Mouse (Mus musculus) spleen, postnatal 14 days (tissue): ENCODE data around the gene 4930507D05Rik.
"Not testable (repeated sequence)": the region's sequence is repeated elsewhere in the genome, so short reads cannot be mapped to it uniquely, and the experiment has no call there.

Experiments
- DNase-seq, 2 experiments: peaks; one replicate each; pipeline ENCODE4 v3.0.0; 2021 to 2022; ENCODE audit warnings: low spot score in 2 of 2

The 4930507D05Rik gene

GRCm38 (mm10) chr10:62449364-62450279 is at the start of gene 4930507D05Rik, which contains the start of gene Supv3l1:
Gene 4930507D05Rik (plus strand): TSS chr10:62449489.
Gene Supv3l1 (minus strand): TSS chr10:62449738.
- peak; percentile 82 to 90 for DNase-seq

DNA sequence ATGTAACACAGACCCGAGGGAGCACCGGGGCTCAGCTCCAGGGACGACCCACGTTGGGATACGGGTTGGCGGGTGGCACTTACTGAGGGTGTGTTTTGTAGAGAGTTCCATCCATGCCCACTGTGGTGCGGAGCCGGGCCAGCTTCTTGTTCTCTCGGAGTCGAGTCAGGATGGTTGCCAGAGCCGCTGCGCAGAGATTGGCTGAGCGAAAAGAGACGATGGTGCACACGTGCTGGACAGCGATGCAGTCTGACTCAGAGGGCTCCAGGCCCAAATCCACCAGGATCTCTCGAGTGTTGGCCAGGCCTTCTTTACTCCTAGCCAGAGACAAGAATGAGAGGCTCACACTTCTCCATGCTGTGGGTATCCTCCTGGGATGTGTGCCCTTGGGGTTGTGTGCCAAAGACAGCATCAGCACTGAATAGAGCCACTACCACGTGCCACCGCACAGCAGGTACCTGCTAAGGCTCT is 47.6 kb upstream of the 4930507D05Rik start:
- DNase-seq: no peak

- no peak for DNase-seq
Observed at GRCm38 (mm10) chr10:62404901-62405300, 44.4 kb upstream of the 4930507D05Rik start.

- DNase-seq: peak in 1 of 2 experiments; percentile 37
Observed at GRCm38 (mm10) chr10:62410943-62411342, 38.3 kb upstream of the 4930507D05Rik start.

GRCm38 (mm10) chr10:62411431-62412410 is 37.6 kb upstream of the 4930507D05Rik start:
- DNase-seq: no peak

- no peak for DNase-seq
Observed at GRCm38 (mm10) chr10:62412906-62413605, 36.2 kb upstream of the 4930507D05Rik start.

DNA sequence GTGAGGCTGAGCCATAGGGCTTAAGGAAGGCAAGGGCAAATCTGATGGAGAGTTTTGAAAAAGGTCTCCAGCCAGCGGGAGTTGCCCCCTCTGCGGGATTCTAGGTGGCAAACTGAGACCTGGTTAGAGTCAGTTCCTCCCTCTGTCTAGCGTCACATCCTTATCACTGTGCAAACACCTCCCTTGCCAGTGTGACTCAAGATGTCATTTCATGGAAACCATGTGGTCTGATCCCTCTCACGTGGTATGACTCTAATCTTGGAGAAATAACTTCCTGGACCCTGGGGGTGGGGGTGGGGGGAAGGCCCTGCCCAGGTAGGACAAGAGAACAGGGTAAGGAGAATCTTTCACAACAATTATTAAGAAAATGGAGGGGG is 35.7 kb upstream of the 4930507D05Rik start:
- DNase-seq: no peak

DNA sequence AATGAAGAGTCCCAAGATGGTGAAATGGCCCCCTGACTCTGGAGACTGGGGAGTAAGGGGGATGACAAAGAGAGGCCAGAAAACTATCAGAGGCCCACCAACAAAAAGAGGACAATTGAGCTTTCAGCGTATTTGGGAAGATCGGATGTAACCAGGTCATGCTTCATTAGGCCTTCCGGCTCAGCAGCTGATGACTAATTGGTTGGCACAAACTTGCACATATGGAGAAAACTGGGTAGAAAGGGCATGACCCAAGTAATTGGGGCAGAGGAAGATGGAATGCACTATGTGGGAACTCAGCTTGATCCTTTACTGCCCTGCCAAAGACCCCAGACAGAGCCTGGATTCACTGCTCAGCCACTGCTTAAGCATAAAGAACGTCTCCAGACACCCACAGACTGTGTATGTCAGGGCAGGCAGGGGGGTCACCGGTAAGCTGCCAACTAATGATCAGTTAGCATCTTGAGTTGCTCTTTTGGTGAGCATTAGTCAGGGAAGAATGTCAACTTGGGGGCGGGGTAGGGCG is 30.4 kb upstream of the 4930507D05Rik start:
- no peak for DNase-seq

DNA sequence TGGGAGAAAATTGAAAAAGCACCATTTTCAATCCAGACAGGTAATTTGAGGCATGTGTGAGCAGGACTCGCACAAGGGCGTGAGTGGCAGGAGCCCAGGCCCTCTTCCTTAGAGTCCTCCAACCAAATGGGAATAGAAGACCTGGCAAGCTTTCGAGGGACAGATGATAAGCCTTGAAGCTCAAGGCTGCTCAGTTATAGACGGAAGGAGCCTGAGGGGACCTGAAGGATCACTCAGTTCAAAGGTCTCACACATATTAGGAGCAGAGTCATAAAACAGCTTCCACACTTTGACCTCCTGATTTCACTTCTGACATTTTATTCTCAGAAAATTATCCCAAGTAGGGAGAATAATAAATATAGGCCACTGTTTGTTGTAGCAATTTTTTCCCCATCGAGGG is 29.9 kb upstream of the 4930507D05Rik start:
- DNase-seq: no peak

- DNase-seq: no peak
Observed at GRCm38 (mm10) chr10:62420399-62420798, 28.9 kb upstream of the 4930507D05Rik start.

DNA sequence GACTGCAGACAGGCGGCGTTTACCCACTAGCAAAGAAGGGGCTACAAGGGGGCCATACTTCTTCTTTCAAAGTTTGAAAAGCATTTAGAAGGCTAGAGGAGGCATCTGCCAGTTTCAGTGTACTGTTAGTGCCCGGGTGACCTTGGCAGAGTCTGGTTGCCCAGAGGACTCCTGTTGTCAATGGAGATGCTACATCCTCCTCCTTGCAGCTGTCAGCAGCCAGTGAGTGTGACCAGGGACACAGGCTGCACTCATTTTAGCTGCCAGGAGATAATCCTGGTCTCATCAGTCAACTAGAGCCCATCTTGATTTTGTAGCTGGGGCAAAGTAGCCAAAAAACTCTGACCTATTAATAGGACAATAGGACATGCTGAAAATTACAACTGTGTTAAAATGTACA is 28.2 kb upstream of the 4930507D05Rik start:
- DNase-seq: no peak

- no peak for DNase-seq
Observed at GRCm38 (mm10) chr10:62422255-62422654, 27.0 kb upstream of the 4930507D05Rik start, which contains the start of gene Hkdc1. Gene Hkdc1 (minus strand): TSS chr10:62422491.

DNA sequence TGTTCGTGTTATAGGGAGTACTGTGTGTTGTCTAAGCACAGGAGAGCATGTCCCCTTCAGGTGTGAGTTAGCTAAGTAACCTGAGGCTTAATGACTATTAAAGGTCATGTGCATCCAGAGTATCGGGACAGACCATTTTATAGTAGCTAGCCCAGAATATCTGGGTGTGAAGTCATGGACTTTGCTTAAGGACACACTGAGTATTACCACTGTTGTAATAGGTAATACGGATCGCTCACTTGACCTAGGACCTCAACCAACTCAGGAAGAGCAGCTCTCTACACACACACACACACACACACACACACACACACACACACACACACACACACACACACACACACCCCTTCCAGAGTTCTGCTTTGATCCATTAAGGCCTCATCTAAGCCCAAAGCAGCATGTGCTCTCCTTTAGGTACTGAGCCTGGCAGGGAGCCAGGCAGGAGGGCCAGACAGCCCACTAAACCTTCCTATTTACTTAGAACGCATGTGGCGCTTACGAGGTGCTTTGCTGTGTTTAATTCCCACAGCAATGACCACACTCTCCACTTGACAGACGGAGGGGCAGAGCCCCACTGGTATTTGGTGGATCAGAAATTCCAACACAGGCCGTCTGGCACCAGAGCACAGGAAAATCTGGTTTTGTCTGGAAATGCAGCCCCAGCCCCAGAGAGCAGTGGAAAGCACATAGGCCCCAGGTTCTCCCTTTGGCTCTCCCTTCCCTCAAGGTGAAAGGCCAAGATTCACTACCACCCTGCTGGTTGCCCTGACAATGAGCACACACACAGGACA is 24.0 kb upstream of the 4930507D05Rik start:
- DNase-seq: no peak

GRCm38 (mm10) chr10:62430427-62430826 is 18.9 kb upstream of the 4930507D05Rik start:
- no peak for DNase-seq

DNA sequence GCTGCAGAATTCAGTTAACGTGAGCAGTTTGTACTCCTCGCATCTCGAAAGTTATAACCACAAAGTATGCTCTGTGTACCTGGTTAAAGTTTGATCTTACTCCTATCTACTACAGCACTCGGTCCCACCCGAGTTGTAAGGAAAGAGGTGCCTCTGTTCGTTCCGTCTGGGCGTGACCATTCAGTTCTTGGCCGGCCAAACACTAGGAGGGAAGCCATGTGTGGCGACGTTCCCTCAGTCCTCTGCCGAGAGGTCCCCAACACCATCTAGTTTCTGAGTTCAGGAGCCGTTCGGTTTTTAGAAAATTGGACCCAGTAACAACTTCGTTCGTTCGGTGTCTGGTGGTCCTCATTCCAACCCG is 971 bp downstream of the 4930507D05Rik start:
- DNase-seq: no peak

DNA sequence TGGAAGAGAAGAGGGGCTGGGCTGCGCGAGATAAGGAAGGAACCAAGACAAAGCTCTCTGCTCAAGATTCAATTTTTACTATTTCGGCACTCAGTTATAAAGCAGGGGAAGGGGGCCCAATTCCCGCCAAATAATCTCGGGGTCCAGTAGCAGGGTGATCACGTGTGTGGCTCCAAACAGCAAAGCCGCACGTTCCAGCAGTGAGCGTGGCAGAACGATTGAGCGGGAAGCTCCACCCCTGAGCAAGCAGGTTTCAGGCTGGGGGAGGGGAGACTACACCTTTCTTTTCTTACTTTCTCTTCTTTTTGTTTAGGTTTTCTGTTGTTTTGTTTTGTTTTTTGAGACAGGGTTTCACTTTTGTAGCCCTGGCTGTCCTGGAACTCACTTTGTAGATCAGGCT is 2.7 kb downstream of the 4930507D05Rik start:
- DNase-seq: not testable (repeated sequence)

DNA sequence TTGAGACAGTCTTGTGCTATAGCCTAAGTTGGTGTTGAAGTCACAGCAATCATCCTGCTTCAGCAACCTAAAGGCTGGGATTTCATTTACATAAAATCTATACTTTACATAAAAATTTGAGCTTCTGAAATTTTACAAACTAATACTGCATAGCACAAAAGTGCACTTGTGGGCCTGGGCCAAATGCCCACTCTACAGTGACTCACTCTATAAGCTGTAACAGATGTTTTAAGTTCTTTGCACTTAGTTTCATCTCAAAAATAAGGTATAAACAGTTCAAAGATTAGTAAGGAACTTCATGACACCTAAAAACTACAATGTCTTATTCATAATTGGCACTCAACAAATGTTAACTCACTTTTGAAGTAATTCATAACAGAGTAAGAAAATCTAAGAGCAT is 12.0 kb downstream of the 4930507D05Rik start:
- DNase-seq: no peak

DNA sequence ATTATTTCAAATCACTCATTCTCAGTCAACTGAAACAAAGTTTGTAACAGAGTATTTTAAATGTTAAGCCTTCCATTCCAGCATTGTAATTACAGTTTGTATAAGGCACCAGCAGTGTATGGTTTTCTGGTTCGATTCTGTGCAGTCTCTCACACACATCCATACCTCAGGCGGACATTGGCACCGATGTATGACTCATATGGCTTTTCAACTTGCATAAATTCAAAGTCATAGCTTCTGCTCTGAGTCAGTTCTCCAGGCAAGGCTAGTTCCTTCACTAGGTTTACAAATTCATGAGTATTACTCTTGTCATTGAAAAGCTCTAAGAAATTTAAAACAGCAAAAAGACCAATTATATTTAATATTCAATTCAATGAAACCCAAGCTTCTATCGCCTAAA is 20.4 kb downstream of the 4930507D05Rik start:
- DNase-seq: no peak

DNA sequence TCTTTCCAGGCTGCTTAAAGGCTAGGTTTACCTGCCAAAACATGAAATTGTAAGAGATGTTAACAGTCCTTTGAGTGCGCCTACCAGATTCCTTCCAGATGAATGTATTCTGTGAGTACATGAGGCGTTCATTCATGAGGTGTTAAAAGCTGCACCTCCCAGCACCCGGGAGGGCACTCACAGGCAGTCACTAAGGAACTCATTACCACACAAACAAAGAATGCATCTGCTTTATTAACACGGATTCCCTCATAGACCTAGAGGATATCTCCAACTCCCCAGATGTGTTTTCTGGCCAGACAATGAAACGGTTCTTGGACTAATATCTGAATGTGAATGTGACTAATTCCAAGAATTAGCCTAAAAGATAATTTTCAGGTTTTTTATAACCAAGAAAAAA is 21.8 kb downstream of the 4930507D05Rik start:
- DNase-seq: no peak

DNA sequence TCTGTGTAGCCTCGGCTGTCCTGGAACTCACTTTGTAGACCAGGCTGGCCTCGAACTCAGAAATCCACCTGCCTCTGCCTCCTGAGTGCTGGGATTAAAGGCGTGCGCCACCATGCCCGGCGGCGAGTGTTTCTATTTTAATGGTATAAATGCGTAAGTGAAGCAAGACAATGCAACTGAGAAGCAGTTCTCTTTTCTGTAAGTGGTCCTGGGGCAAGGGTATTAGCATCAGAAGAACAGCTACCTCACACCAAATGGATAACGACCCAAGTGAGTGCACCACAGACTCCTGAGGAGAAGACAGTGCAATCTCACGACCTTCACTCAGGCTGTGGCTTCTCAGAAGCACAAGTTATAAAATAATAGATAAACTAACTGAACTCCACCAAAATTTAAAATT is 25.7 kb downstream of the 4930507D05Rik start:
- DNase-seq: no peak
